Mouse (Mus musculus): Measurements from ENCODE around the gene Pin1rt1. TPM values are rescaled to one million over a fixed set of nuclear protein-coding genes. Genes with fewer than 3 reads are reported as not detected.

Gene Pin1rt1
- total RNA-seq, 2 experiments from 2014 or later = not detected

Other genes with a start within 250 kb of the Pin1rt1 start
- 100 to 1,000 TPM; 119 to 129 TPM for gene Hipk3, start 221.9 kb downstream of the Pin1rt1 start, total RNA-seq (2021)
- 10 to 100 TPM; 47.4 to 48.9 TPM for gene Cstf3, start 125.9 kb downstream of the Pin1rt1 start, total RNA-seq (2021)
- 10 to 100 TPM; 15.5 to 19.3 TPM for gene Tcp11l1, start 4.2 kb downstream of the Pin1rt1 start, total RNA-seq (2021)
- 1 to 10 TPM; 4.6 to 5.2 TPM for gene Depdc7, start 26.5 kb upstream of the Pin1rt1 start, total RNA-seq (2021)
- gene Qser1, start 100.4 kb upstream of the Pin1rt1 start, total RNA-seq (2021) = 10 to 100 TPM; 25.5 to 28.1 TPM
- gene Prrg4, start 133.5 kb upstream of the Pin1rt1 start, total RNA-seq (2021) = 1 to 10 TPM; 4.2 to 5.5 TPM
- gene Ccdc73, start 151.4 kb upstream of the Pin1rt1 start, total RNA-seq (2021) = 1 to 10 TPM; 3.9 to 5.2 TPM